Mouse (Mus musculus) limb, embryonic 10.5 days (tissue): Measurements from ENCODE around the gene Pax5. TPM values are rescaled to one million over a fixed set of nuclear protein-coding genes. Genes with fewer than 3 reads are reported as not detected.
"Not testable (repeated sequence)": the region's sequence is repeated elsewhere in the genome, so short reads cannot be mapped to it uniquely, and the experiment has no call there.

Experiments used
- DNase-seq: peaks from one replicate; pipeline ENCODE4 v3.0.0-alpha.2; 2017; ENCODE audit warnings: low spot score
- H3K27ac ChIP-seq: fragments of 300-500 bp; sonication (generic); 2 replicates; pipeline ENCODE4 v1.5.1; 2016; ENCODE audit warnings: mild to moderate bottlenecking
- H3K27me3 ChIP-seq: fragments of 300-500 bp; sonication (generic); 2 replicates; pipeline ENCODE4 v1.6.1; 2016; ENCODE audit warnings: low read depth, mild to moderate bottlenecking; ENCODE audit not compliant: poor library complexity, severe bottlenecking
- H3K36me3 ChIP-seq: fragments of 300-500 bp; sonication (generic); 2 replicates; pipeline ENCODE4 v1.6.1; 2016; ENCODE audit warnings: mild to moderate bottlenecking, moderate library complexity
- H3K4me1 ChIP-seq: fragments of 300-500 bp; sonication (generic); 2 replicates; pipeline ENCODE4 v1.6.1; 2016
- H3K4me3 ChIP-seq: fragments of 300-500 bp; sonication (generic); 2 replicates; pipeline ENCODE4 v1.5.1; 2016; ENCODE audit warnings: mild to moderate bottlenecking, moderate library complexity
- H3K9me3 ChIP-seq: fragments of 300-500 bp; sonication (generic); replicated peaks from 2 replicates; pipeline ENCODE4 v1.6.1; 2016; ENCODE audit warnings: mild to moderate bottlenecking
- WGBS: fragments of 180-500 bp; shearing (Covaris S2); methylation state at CpG from one replicate; pipeline ENCODE4 v1.1.7; 2016; 5-methylcytosine and 5-hydroxymethylcytosine counted together
- polyA plus RNA-seq: library from polyadenylated mRNA; unstranded; fragments of >200 nt; fragmentation: Nextera tagmentation; extraction: Ambion mirVana; gene quantifications from 2 replicates; pipeline ENCODE4 v1.2.1, GENCODE M21; 2016

Pax5 gene
- 0.05 and 0.35 TPM in 2 replicates for polyA plus RNA-seq

- peaks cover 100% of the 10 kb centered on the region for H3K27me3 ChIP-seq
- H3K36me3 ChIP-seq: no peaks in the 10 kb centered on the region
- H3K9me3 ChIP-seq: no peaks in the 10 kb centered on the region
- DNase-seq: no peak
- H3K4me3 ChIP-seq: 0 out of 2 replicates have a peak within 1 kb of the TSS, but pooled peaks have one; percentile 23
- no peak within 1 kb of the TSS for H3K27ac ChIP-seq
- H3K4me1 ChIP-seq: peaks cover 33% of the 10 kb centered on the region
- WGBS: 30% methylated on average over 16 of the region's 16 CpGs
Observed at GRCm38 (mm10) chr4:44709740-44710700, at the start of gene Pax5. TSS of gene Pax5 (minus strand) at chr4:44710487.

DNA sequence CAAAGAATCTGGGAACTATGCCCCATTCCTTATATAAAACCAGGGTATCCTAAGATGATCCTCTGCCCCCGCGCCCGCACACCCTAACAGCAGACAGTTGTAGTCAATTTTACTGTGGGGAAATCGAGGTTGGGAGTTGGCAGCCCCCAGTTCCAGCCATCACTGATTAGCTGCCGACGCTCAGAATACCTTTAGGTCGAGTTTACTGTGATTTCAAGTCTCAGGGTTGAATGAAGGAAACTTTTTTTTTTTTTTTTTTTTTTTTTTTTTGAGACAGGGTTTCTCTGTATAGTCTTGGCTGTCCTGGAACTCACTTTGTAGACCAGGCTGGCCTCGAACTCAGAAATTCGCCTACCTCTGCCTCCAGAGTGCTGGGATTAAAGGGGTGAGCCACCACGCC is 46.8 kb upstream of the Pax5 start:
- H3K36me3 ChIP-seq: not testable (repeated sequence)

DNA sequence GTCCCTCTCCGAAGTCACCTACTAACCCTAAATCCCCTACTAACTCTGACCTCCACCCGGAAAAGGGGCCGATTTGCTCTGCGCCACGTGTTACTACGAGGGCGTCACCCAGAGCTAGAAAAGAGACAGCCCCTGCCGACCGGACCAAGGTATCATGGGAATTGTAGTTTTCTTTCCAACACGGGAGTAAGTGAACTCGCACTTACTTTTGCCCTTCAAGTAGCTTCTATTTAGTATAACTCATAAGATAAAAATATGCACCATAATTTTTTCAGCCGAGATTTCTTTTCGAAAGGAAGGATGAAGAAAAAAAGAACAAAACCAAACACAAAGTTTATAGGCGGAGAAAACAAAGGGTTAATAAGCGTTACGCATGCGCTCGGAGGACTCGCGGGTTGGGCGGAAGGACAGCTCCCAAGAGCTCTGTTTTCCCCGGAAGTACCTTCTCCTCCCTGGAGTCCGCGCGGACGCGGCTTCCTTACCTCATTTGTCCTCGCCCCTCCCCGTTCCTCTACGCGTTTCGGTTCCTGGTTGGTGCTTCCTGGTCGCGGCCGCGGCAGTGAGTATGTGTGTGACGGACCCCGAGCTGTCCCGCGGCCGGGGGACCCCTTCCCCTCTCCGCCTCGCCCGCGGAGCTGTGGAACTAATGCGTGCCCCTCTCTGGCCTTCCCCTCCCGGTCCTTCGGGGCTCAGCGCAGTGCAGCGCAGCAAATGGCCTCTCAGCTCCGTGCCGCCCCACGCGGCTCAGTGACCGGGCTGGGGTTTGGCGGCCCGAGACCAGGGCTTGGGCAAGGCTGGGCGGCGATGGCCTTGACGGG is 46.1 kb upstream of the Pax5 start:
- Histone ChIP-seq H3K27ac (peak overlapping the region; percentile 94), H3K27me3 (no peaks in the 10 kb centered on the region), H3K9me3 (no peaks in the 10 kb centered on the region), H3K36me3 (no peaks in the 10 kb centered on the region), H3K4me3 (peak overlapping the region; percentile 97), H3K4me1 (peaks cover 8% of the 10 kb centered on the region)
- DNase-seq: peak; percentile 90
- WGBS: under 1% methylated on average over 60 of the region's 60 CpGs

More for the DNA sequence above, 46.8 kb upstream of the Pax5 start:
- DNase-seq, H3K4me1 ChIP-seq, H3K27me3 ChIP-seq, H3K9me3 ChIP-seq: not testable (repeated sequence)
- 8% methylated on average over 10 of the region's 10 CpGs for WGBS
- H3K27ac ChIP-seq: peak overlapping the region; percentile 94
- peak overlapping the region; percentile 97 for H3K4me3 ChIP-seq

- DNase-seq: no peak
- no peaks in the 10 kb centered on the region for H3K9me3 ChIP-seq
- H3K4me3 ChIP-seq: peak within 1 kb of the TSS; percentile 97
- peak within 1 kb of the TSS; percentile 94 for H3K27ac ChIP-seq
- H3K36me3 ChIP-seq: no peaks in the 10 kb centered on the region
- no peaks in the 10 kb centered on the region for H3K27me3 ChIP-seq
- WGBS: 5% methylated on average over 15 of the region's 15 CpGs
- H3K4me1 ChIP-seq: peaks cover 8% of the 10 kb centered on the region
Observed at GRCm38 (mm10) chr4:44755553-44756133, 45.4 kb upstream of the Pax5 start, which contains the start of gene Zcchc7. TSS of gene Zcchc7 (plus strand) at chr4:44755877.

GRCm38 (mm10) chr4:44740471-44740870 is 30.2 kb upstream of the Pax5 start:
- WGBS: 73% methylated on average over 1 of the region's 1 CpGs

GRCm38 (mm10) chr4:44721237-44721636 is 10.9 kb upstream of the Pax5 start:
- no peaks in the 10 kb centered on the region for H3K9me3 ChIP-seq
- no peaks in the 10 kb centered on the region for H3K4me1 ChIP-seq
- peaks cover 50% of the 10 kb centered on the region for H3K27me3 ChIP-seq
- DNase-seq: no peak
- WGBS: 88% methylated on average over 4 of the region's 4 CpGs
- no peaks in the 10 kb centered on the region for H3K36me3 ChIP-seq
- no peak overlapping the region for H3K27ac ChIP-seq
- H3K4me3 ChIP-seq: no peak overlapping the region

More at GRCm38 (mm10) chr4:44740471-44740870, 30.2 kb upstream of the Pax5 start:
- no peaks in the 10 kb centered on the region for H3K4me1 ChIP-seq
- no peak overlapping the region for H3K27ac ChIP-seq
- H3K4me3 ChIP-seq: no peak overlapping the region
- H3K27me3 ChIP-seq: no peaks in the 10 kb centered on the region
- H3K9me3 ChIP-seq: no peaks in the 10 kb centered on the region
- no peaks in the 10 kb centered on the region for H3K36me3 ChIP-seq
- DNase-seq: no peak

DNA sequence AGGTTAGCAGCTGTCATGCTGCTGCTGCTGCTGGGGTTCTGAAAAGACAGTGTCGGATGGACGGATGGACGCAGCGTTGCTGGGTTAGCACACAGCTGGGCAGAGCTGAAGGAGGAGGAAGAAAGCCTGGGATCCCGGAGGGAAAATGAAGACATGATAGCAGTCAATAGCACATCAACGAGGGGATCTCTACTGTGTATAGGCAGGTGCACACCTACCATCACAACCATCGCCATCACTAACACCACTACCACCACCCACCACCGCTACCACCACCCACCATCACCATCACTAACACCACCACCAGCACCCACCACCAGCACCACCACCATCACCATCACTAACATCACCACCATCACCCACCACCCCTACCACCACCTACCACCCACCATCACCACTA is 9.8 kb upstream of the Pax5 start:
- no peak for DNase-seq
- no peak overlapping the region for H3K27ac ChIP-seq
- no peak overlapping the region for H3K4me3 ChIP-seq
- H3K4me1 ChIP-seq: no peaks in the 10 kb centered on the region
- H3K36me3 ChIP-seq: no peaks in the 10 kb centered on the region
- H3K27me3 ChIP-seq: peaks cover 61% of the 10 kb centered on the region
- H3K9me3 ChIP-seq: no peaks in the 10 kb centered on the region
- WGBS: 91% methylated on average over 8 of the region's 8 CpGs

- DNase-seq: no peak
- H3K27ac ChIP-seq: no peak overlapping the region
- no peak overlapping the region for H3K4me3 ChIP-seq
- 78% methylated on average over 3 of the region's 3 CpGs for WGBS
- no peaks in the 10 kb centered on the region for H3K9me3 ChIP-seq
- peaks cover 18% of the 10 kb centered on the region for H3K4me1 ChIP-seq
- H3K36me3 ChIP-seq: no peaks in the 10 kb centered on the region
- H3K27me3 ChIP-seq: peaks cover 85% of the 10 kb centered on the region
Observed at GRCm38 (mm10) chr4:44717676-44718075, 7.4 kb upstream of the Pax5 start.

DNA sequence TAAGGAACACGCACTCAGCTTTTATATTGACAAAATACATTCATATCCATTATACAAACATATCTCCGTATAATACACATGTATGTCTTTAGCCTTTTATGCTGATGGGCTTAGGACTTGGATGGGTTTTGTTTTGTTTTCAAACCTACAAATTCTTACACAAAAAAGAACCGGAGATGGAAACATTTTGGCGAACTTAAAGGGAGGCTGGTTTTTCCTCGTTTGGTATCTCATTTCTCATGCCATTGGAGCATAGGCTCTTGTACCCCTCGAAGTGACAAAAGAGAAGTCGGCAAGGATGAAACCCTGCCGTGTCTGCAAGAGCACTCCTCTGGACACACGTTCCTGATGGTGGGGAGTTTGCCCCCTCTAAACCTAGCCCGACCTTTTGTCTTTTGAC is 6.1 kb upstream of the Pax5 start:
- no peak overlapping the region for H3K27ac ChIP-seq
- DNase-seq: no peak
- no peaks in the 10 kb centered on the region for H3K9me3 ChIP-seq
- 4% methylated on average over 10 of the region's 10 CpGs for WGBS
- H3K36me3 ChIP-seq: no peaks in the 10 kb centered on the region
- peaks cover 28% of the 10 kb centered on the region for H3K4me1 ChIP-seq
- peaks cover 96% of the 10 kb centered on the region for H3K27me3 ChIP-seq
- no peak overlapping the region for H3K4me3 ChIP-seq

DNA sequence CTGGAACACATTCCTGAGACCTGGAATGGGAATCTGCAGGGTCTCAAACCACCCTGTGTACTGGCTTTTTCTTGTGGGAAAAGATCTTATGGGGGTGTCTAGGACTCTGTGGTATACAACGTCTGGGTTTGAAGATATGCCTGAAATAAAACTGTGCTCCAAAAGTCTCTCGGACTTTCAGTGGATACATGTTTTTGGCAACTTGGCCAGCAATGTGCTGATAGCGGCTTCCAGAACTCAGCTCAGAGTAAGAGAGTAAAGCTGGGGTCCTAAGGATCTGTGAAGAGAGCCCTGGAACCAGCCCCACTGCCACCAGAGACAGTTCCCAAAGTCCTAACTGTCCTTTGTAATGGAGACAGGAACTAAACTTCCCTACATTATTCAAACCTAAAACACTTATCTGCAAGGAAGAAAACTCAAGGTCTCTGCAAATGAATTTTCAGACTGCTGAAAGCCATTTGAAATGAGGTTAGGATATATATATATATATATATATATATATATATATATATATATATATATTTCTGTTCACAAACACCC is 5.4 kb upstream of the Pax5 start:
- Histone ChIP-seq H3K27ac (no peak overlapping the region), H3K9me3 (no peaks in the 10 kb centered on the region), H3K4me1 (peaks cover 31% of the 10 kb centered on the region), H3K27me3 (peaks cover 97% of the 10 kb centered on the region), H3K36me3 (no peaks in the 10 kb centered on the region), H3K4me3 (no peak overlapping the region)
- 6% methylated on average over 3 of the region's 3 CpGs for WGBS
- DNase-seq: no peak

DNA sequence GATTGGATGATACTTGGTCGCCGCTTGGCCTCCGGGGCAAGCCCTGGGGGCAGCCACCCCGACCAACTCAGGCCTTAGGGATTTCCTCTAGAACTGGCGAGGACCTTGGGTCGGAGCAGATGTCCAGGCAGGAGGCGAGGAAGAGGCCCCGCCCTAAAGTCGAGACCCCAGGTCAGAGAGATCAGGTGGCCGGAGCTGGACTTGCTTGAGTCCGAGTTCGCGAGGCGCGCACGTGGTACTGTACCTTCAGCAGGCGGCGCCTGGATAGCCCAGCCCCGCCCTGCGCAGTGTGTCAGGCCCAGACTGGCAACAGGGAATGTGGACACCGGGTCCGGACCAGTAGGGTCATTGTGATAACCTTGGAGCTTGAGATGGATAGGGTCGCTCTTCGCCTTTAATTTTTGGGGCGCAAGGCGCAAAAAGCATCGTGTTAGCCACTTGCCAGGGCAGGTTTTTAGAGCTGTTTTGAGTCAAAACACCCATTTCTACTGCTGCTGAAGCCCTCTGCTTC is 3.9 kb upstream of the Pax5 start:
- DNase-seq: peak; percentile 64
- no peaks in the 10 kb centered on the region for H3K36me3 ChIP-seq
- H3K4me3 ChIP-seq: peak overlapping the region; percentile 35
- under 1% methylated on average over 27 of the region's 27 CpGs for WGBS
- no peak overlapping the region for H3K27ac ChIP-seq
- H3K9me3 ChIP-seq: no peaks in the 10 kb centered on the region
- peaks cover 99% of the 10 kb centered on the region for H3K27me3 ChIP-seq
- peaks cover 33% of the 10 kb centered on the region for H3K4me1 ChIP-seq

GRCm38 (mm10) chr4:44713554-44714051 is 3.3 kb upstream of the Pax5 start:
- Histone ChIP-seq H3K27ac (no peak overlapping the region), H3K9me3 (no peaks in the 10 kb centered on the region), H3K4me1 (peaks cover 33% of the 10 kb centered on the region), H3K36me3 (no peaks in the 10 kb centered on the region), H3K4me3 (peak overlapping the region; percentile 35), H3K27me3 (peaks cover 99% of the 10 kb centered on the region)
- DNase-seq: peak; percentile 71
- 1% methylated on average over 19 of the region's 19 CpGs for WGBS
